Mouse (Mus musculus) ovary, adult 18-20 months (tissue): ENCODE data around the gene Tbkbp1.

Experiments
- DNase-seq: peaks from one replicate; pipeline ENCODE4 v3.0.0; 2022; ENCODE audit warnings: low spot score, mixed read lengths

The Tbkbp1 gene

GRCm38 (mm10) chr11:97126645-97127468 is 24.4 kb downstream of the Tbkbp1 start:
- DNase-seq = no peak

DNA sequence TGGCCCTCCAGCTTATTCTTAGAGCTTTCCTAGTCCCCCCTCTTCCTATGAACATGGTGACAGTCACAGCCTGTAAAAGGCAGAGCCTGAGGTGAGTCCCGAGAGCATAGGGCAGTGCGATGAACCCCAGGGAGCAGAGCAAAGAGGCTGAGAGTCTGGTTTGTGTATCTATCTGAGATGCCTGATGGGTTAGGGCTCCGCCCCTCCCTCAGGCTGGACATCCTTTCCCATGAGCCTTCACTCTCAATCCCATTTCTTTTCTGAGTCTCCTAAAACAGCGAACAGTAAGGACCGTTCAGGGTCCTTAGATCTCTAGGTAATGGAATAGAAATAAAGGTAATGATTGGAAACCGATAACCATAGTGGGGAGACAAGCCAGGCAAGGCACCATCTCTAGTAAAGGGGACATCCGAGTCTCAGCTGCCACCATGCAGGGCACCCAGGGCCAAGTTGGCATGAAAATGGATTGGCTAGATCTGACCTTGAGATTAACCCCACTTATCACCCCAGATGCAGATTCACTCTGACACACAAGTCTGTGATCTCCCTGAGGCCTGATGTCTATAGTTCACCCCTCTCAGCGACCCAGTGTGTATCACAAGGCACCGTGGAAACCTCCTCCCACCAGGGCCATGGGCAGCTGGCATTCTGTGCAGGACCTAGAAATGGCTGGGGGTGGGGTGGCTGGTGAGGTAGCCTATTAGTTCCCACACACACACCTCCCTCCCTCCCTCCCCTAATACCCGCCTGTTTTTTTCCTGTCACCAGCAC is 26.8 kb downstream of the Tbkbp1 start:
- DNase-seq = no peak

GRCm38 (mm10) chr11:97123282-97123890 is 27.9 kb downstream of the Tbkbp1 start:
- no peak for DNase-seq

- DNase-seq = no peak
These were observed 30.7 kb downstream of the Tbkbp1 start for GRCm38 (mm10) chr11:97120641-97121040.

- DNase-seq = no peak
These were observed 31.1 kb downstream of the Tbkbp1 start for GRCm38 (mm10) chr11:97120221-97120620.

DNA sequence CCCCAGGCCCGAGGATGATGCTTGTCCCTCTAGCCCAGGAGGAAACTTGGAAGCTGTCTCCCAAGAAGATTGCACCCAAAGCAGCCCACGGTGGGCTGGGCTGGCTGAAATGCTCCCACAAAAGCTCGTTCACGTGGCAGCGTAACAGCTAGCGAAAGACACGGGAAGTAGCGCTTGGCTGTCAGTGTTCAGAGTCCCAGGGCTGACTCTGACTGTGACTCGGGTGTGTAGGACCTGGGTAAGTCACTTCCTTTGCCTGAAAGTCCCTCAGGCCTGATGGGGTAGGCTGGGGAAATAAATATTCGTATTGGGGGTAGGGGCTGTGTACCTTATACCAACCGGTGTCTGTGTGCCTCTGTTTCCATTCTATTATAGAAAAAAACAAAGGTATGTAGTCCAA is 35.5 kb downstream of the Tbkbp1 start:
- DNase-seq = no peak

DNA sequence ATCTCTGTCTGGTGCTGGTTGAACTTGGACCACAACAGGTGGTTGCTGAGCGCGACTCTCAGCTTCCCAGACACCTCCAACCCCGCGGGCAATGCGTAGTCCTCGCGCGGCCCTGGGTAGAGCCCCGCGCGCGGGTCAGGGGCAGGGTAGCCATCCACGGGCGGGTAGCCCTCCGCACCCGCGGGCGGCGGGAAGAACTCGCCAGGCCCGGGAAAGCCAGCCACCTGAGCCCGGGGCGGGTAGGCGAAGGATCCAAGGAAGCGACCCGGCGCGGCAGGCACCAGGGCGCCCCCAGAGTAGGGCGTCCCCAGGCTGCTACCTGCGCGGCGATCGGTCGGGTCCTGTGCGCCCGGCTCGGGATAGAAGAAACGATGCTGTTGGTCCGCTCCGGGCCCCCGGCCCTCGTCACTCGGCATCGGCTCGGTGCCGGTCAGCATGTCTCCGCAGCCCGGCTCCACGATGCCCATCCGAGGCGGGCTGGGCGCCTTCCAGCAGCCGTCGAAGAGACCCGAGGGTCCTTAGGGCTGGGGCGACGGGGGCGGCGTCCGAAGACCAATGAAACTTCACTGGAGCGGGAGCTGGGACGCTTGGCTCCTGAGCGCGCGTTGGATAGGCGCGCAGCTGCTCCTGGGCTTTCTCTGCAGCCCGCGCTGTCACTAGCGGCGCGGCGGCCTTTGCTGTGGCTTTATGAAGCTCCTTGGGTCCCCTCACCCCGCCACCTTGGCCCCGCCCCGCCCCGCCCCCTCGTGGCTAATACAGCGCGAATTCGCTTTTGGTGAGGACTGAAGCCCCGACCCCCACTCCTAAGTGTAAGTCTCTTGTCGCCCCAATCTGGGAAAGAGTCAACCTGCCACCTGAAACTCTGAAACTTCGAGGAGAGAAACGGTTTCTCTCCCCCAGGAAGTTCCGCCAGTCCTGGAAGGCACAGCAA is 36.4 kb downstream of the Tbkbp1 start, which contains the start of gene Tbx21:
Tbx21 (minus strand) TSS at position 661 of the 931 bp plus-strand sequence.
- DNase-seq = no peak

- DNase-seq = no peak
These were observed 38.7 kb downstream of the Tbkbp1 start for GRCm38 (mm10) chr11:97112519-97113125.

DNA sequence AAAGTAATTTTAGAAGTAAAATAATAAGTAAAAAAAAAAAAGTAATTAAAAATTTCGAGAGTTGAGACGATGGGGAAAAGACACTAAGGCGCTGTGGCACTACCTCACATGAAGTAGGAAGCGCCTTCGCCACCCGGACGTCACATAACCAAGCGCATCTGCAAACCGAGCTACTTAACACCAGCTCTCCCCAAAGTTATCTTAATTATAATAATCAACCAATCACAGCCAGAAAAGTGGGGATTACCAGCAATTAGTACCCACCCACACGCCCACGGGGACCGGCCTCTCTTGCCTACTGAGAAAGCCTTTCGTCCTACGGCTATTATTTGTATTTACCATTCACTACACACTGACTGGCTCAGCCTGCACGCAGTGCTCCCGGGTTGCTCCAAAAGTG is 42.3 kb downstream of the Tbkbp1 start:
- no peak for DNase-seq

DNA sequence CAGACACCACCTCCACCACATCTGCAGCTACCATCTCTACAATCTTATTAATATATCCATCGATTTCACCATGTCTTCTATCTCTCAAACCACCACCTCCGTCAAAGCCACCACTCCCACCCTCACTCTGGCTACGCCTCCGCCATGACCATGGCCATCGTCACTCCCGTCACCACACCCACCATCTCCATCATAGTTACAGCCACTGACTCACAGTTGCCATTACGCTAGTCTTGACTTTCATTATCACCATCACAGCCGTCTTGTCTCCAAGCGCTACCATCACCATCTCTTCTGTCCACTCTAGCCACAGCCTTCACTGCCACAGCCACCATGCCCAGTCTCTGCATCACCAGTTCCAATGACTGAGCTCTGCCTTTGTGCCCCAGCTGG is 47.2 kb downstream of the Tbkbp1 start:
- no peak for DNase-seq

- no peak for DNase-seq
These were observed 47.9 kb downstream of the Tbkbp1 start for GRCm38 (mm10) chr11:97103163-97104090.

DNA sequence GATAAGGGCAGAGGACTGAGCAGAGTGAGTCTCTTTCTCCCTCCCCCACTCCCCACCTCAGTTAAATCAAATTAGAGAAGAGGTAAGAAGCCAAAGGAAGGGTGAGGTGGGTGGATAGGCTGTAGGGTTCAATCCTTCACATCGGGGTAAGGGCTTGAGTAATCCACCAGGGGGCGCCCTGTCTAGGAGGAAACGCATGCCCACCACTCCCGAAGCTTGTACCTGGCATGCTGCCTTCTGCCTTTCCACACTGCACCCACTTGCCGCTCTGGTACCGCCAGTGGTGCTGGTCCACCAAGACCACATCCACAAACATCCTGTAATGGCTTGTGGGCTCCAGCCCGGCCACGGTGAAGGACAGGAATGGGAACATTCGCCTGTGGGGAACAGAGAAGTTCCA is 49.6 kb downstream of the Tbkbp1 start:
- no peak for DNase-seq

DNA sequence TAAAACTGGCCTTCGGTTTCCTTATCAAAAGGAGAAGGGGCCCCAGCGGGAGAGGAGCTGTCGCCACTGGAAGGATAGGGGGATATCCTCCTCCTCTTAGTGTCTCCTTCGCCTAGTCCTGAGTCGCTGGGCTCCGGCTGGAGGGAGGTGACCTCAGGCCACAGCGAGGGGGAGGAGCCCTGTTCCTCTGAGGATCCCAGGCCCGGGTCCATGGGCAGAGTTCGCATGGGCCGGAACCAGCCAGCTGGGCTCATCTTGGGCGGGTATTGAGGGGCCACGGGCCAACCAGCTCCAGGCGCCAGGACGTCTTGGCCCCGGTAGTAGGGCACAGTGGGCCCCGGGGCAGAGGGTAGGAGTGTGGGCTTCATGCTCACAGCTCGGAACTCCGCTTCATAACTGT is 52.5 kb downstream of the Tbkbp1 start:
- no peak for DNase-seq

GRCm38 (mm10) chr11:97094600-97094999 is 56.7 kb downstream of the Tbkbp1 start:
- DNase-seq = no peak

DNA sequence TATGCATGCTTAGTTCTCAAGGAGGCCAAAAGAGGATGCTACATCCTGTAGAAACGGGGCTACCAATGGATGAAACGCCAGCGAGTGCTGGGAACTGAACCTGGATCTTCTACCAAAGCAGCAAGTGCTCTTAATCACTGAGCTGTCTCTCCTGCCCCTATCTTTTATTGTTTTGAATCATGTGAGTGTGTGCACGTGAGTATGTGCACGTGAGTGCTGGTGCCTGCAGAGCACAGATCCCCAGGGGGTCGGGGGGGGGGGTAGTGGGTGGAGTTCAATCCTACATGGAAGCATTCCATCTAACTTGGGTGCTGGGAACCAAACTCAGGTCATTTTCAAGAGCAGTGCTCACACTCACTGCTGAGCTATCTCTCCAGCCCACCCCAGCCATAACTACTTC is 64.9 kb downstream of the Tbkbp1 start:
- no peak for DNase-seq
